Mouse (Mus musculus): ENCODE results near the gene Plcxd2.

GRCm38 (mm10) chr16:45939436-45939835 lies 70.6 kb downstream of the Plcxd2 start:
- TF ChIP-seq POLR2A (IDR thresholded peaks at IDR 0.05; ENCODE audit: extremely low read depth, insufficient read depth, low read length): no peak
- TF ChIP-seq CTCF (IDR thresholded peaks at IDR 0.05; ENCODE audit: extremely low read depth, insufficient read depth, low read length): no peak

All from cortical plate, adult 2 months (tissue).